7 mouse cellular contexts compared by ENCODE assay signal in genomic region chr7:97696506-97697254, GRCm38 (mm10). TPM values are rescaled to one million over a fixed set of nuclear protein-coding genes. Genes with fewer than 3 reads are reported as not detected.
DNase-seq lines count a peak whose midpoint lies in the region; ATAC-seq and TF ChIP-seq lines count a peak whose summit lies in the region.

TSS of gene Clns1a (plus strand) at chr7:97696634.

- no peaks in the 10 kb centered on the region for H3K27me3 ChIP-seq in intestine, postnatal 0 days (replicated peaks; ENCODE audit: control insufficient read depth, insufficient read depth, low read length)
- H3K27me3 ChIP-seq in midbrain, embryonic 12.5 days = no peaks in the 10 kb centered on the region
- H3K27me3 ChIP-seq in small intestine, adult 2 months (ENCODE audit: control insufficient read depth, insufficient read depth, low read length) = no peaks in the 10 kb centered on the region

- no peak for TF ChIP-seq CTCF in intestine, postnatal 0 days (IDR thresholded peaks at IDR 0.05; ENCODE audit: low read depth)
- no peak for TF ChIP-seq CTCF in small intestine, adult 2 months (IDR thresholded peaks at IDR 0.05; ENCODE audit: extremely low read depth, insufficient read length, insufficient replicate concordance, low read depth, low read length)

- H3K36me3 ChIP-seq in intestine, postnatal 0 days (ENCODE audit: control insufficient read depth, insufficient read depth) = no peaks in the 10 kb centered on the region
- peaks cover 20% of the 10 kb centered on the region; the same call in 1 of the 2 replicates for H3K36me3 ChIP-seq in midbrain, embryonic 12.5 days
- H3K36me3 ChIP-seq in small intestine, adult 2 months (ENCODE audit: control insufficient read depth, insufficient read depth, low read length) = no peaks in the 10 kb centered on the region

- H3K27ac ChIP-seq in intestine, postnatal 0 days (ENCODE audit: low read depth, low read length) = peak within 1 kb of the TSS; percentile 55
- H3K27ac ChIP-seq in midbrain, embryonic 12.5 days (replicated peaks) = peak within 1 kb of the TSS; percentile 77
- H3K27ac ChIP-seq in small intestine, adult 2 months (ENCODE audit: insufficient read depth, low read depth, low read length) = peak within 1 kb of the TSS; percentile 31

- peak within 1 kb of the TSS; percentile 91 for H3K9ac ChIP-seq in intestine, postnatal 0 days (ENCODE audit: low read depth, low read length)
- H3K9ac ChIP-seq in midbrain, embryonic 12.5 days (replicated peaks) = peak within 1 kb of the TSS; percentile 89

- peak within 1 kb of the TSS; percentile 74 for H3K4me2 ChIP-seq in intestine, postnatal 0 days (replicated peaks; ENCODE audit: low read depth)
- peak within 1 kb of the TSS; percentile 88 for H3K4me2 ChIP-seq in midbrain, embryonic 12.5 days (replicated peaks)

- intact Hi-C loops in left cerebral cortex, postnatal 4 days (cut with DNase I) = no loop called here

- peak; percentile 88 for DNase-seq in adrenal gland, adult 8-10 months
- DNase-seq in embryo, embryonic 9.5 days (ENCODE audit: extremely low spot score) = peak; percentile 91
- DNase-seq in gonadal fat pad, adult 2 months (ENCODE audit: low read depth) = no peak
- DNase-seq in left cerebral cortex, postnatal 4 days = peak; percentile 93

- H3K9me3 ChIP-seq in intestine, postnatal 0 days (ENCODE audit: control insufficient read depth) = no peaks in the 10 kb centered on the region
- H3K9me3 ChIP-seq in midbrain, embryonic 12.5 days = no peaks in the 10 kb centered on the region

- H3K4me3 ChIP-seq in intestine, postnatal 0 days (ENCODE audit: low read depth, low read length) = peak within 1 kb of the TSS; percentile 90
- peak within 1 kb of the TSS; percentile 95 for H3K4me3 ChIP-seq in midbrain, embryonic 12.5 days
- peak within 1 kb of the TSS; percentile 73 for H3K4me3 ChIP-seq in small intestine, adult 2 months (ENCODE audit: low read depth, low read length)

- peaks cover 5% of the 10 kb centered on the region for H3K4me1 ChIP-seq in intestine, postnatal 0 days (replicated peaks; ENCODE audit: control insufficient read depth, insufficient read depth, low read length)
- H3K4me1 ChIP-seq in midbrain, embryonic 12.5 days = peaks cover 15% of the 10 kb centered on the region
- peaks cover 7% of the 10 kb centered on the region for H3K4me1 ChIP-seq in small intestine, adult 2 months (ENCODE audit: control insufficient read depth, insufficient read depth, insufficient read length, low read length)

- peak; percentile 90 for ATAC-seq in intestine, postnatal 0 days
- peak; percentile 99 for ATAC-seq in midbrain, embryonic 12.5 days (ENCODE audit: low FRiP score, low read depth)

- WGBS in intestine, postnatal 0 days = under 1% methylated on average over 63 of the region's 63 CpGs
- 0% methylated on average over 63 of the region's 63 CpGs for WGBS in midbrain, embryonic 12.5 days
- under 1% methylated on average over 63 of the region's 63 CpGs for WGBS in small intestine, adult 2 months

- TF ChIP-seq POLR2A in small intestine, adult 2 months (IDR thresholded peaks at IDR 0.05; ENCODE audit: low read depth, low read length) = peak; percentile 50; the same call in 1 of the 2 replicates

RNA-seq across cellular contexts. Expression of gene Clns1a, which starts in this region (rescaled TPM):
- total RNA-seq in adrenal gland, adult 8-10 months (2022) = 10 to 100 TPM; 54.5 to 66.7 (median 63.1) TPM
- polyA plus RNA-seq in gonadal fat pad, adult 2 months (2012; rRNA removed) = 32.8 and 39.1 TPM in 2 replicates
- 60.9 and 65.2 TPM in 2 replicates for polyA plus RNA-seq in intestine, postnatal 0 days (2015; fragmentation: Nextera tagmentation; extraction: Ambion mirVana)
- 10 to 100 TPM; 80.1 to 81.3 TPM for total RNA-seq in left cerebral cortex, postnatal 4 days (2021)
- 195 and 202 TPM in 2 replicates for polyA plus RNA-seq in midbrain, embryonic 12.5 days (2016; fragmentation: Nextera tagmentation; extraction: Ambion mirVana)
- 8.6 and 9.9 TPM in 2 replicates for polyA plus RNA-seq in small intestine, adult 2 months (2012; rRNA removed)
